7 mouse cellular contexts compared by ENCODE assay signal in genomic region chr11:97995564-97996288, GRCm38 (mm10). TPM values are rescaled to one million over a fixed set of nuclear protein-coding genes. Genes with fewer than 3 reads are reported as not detected.
DNase-seq lines count a peak whose midpoint lies in the region; ATAC-seq and TF ChIP-seq lines count a peak whose summit lies in the region.

Gene Arl5c (minus strand): TSS chr11:97996181.

- H3K27ac ChIP-seq in forebrain, embryonic 12.5 days = no peak within 1 kb of the TSS
- no peak within 1 kb of the TSS for H3K27ac ChIP-seq in hindbrain, embryonic 13.5 days
- peak within 1 kb of the TSS; percentile 36; the same call in 1 of the 2 replicates for H3K27ac ChIP-seq in liver, embryonic 16.5 days (ENCODE audit: low read length)
- no peak within 1 kb of the TSS for H3K27ac ChIP-seq in neural tube, embryonic 12.5 days

- H3K4me1 ChIP-seq in E14TG2a.4 (replicated peaks; ENCODE audit: low read depth, low read length) = peaks cover 36% of the 10 kb centered on the region
- H3K4me1 ChIP-seq in forebrain, embryonic 12.5 days = peaks cover 16% of the 10 kb centered on the region
- peaks cover 27% of the 10 kb centered on the region for H3K4me1 ChIP-seq in hindbrain, embryonic 13.5 days (replicated peaks)
- H3K4me1 ChIP-seq in liver, embryonic 16.5 days (ENCODE audit: control insufficient read depth, low read depth, low read length) = peaks cover 20% of the 10 kb centered on the region
- peaks cover 13% of the 10 kb centered on the region for H3K4me1 ChIP-seq in neural tube, embryonic 12.5 days

- H3K4me2 ChIP-seq in forebrain, embryonic 12.5 days = peak within 1 kb of the TSS; percentile 88
- peak within 1 kb of the TSS; percentile 60 for H3K4me2 ChIP-seq in hindbrain, embryonic 13.5 days
- H3K4me2 ChIP-seq in liver, embryonic 16.5 days (ENCODE audit: low read depth, low read length) = peak within 1 kb of the TSS; percentile 74
- H3K4me2 ChIP-seq in neural tube, embryonic 12.5 days (replicated peaks) = peak within 1 kb of the TSS; percentile 83

- H3K9ac ChIP-seq in forebrain, embryonic 12.5 days = peak within 1 kb of the TSS; percentile 36
- H3K9ac ChIP-seq in hindbrain, embryonic 13.5 days = peak within 1 kb of the TSS; percentile 39
- peak within 1 kb of the TSS; percentile 21; the same call in 1 of the 2 replicates for H3K9ac ChIP-seq in liver, embryonic 16.5 days (ENCODE audit: low read depth, low read length)
- H3K9ac ChIP-seq in neural tube, embryonic 12.5 days = peak within 1 kb of the TSS; percentile 38

- peaks cover 9% of the 10 kb centered on the region; the same call in 1 of the 2 replicates for H3K27me3 ChIP-seq in E14TG2a.4 (ENCODE audit: insufficient read depth, low read length)
- peaks cover 48% of the 10 kb centered on the region for H3K27me3 ChIP-seq in forebrain, embryonic 12.5 days
- H3K27me3 ChIP-seq in hindbrain, embryonic 13.5 days = peaks cover 23% of the 10 kb centered on the region
- H3K27me3 ChIP-seq in liver, embryonic 16.5 days (ENCODE audit: control insufficient read depth, insufficient read depth, low read depth, low read length) = peaks cover 4% of the 10 kb centered on the region
- H3K27me3 ChIP-seq in neural tube, embryonic 12.5 days (replicated peaks) = 0 out of 2 replicates have a peak, but pooled peaks cover 5% of the 10 kb centered on the region

- H3K4me3 ChIP-seq in E14TG2a.4 (replicated peaks; ENCODE audit: low read length) = peak within 1 kb of the TSS; percentile 78
- peak within 1 kb of the TSS; percentile 42 for H3K4me3 ChIP-seq in forebrain, embryonic 12.5 days (replicated peaks)
- peak within 1 kb of the TSS; percentile 37 for H3K4me3 ChIP-seq in hindbrain, embryonic 13.5 days
- H3K4me3 ChIP-seq in liver, embryonic 16.5 days (ENCODE audit: low read depth, low read length) = peak within 1 kb of the TSS; percentile 56
- peak within 1 kb of the TSS; percentile 40 for H3K4me3 ChIP-seq in neural tube, embryonic 12.5 days

- TF ChIP-seq CTCF in E14TG2a.4 (conservative IDR thresholded peaks at IDR 0.05; ENCODE audit: low read length) = 0 out of 2 replicates have a peak, but pooled peaks have one; percentile 8

- 3% methylated on average over 26 of the region's 26 CpGs for WGBS in forebrain, embryonic 12.5 days
- WGBS in hindbrain, embryonic 13.5 days = 2% methylated on average over 25 of the region's 26 CpGs
- WGBS in liver, embryonic 16.5 days (ENCODE audit: insufficient replicate concordance) = 2% methylated on average over 26 of the region's 26 CpGs
- WGBS in neural tube, embryonic 12.5 days = under 1% methylated on average over 26 of the region's 26 CpGs

- no peaks in the 10 kb centered on the region for H3K9me3 ChIP-seq in E14TG2a.4 (ENCODE audit: low read length)
- no peaks in the 10 kb centered on the region for H3K9me3 ChIP-seq in forebrain, embryonic 12.5 days
- no peaks in the 10 kb centered on the region for H3K9me3 ChIP-seq in hindbrain, embryonic 13.5 days
- no peaks in the 10 kb centered on the region for H3K9me3 ChIP-seq in liver, embryonic 16.5 days (replicated peaks; ENCODE audit: control insufficient read depth, low read length)
- H3K9me3 ChIP-seq in neural tube, embryonic 12.5 days = no peaks in the 10 kb centered on the region

- peak; percentile 80 to 81 for DNase-seq in B cell, adult 2 months
- no peak for DNase-seq in layer of hippocampus, adult 11-12 months (ENCODE audit: low spot score)

- peak; percentile 45 for ATAC-seq in forebrain, embryonic 12.5 days (ENCODE audit: low FRiP score)
- peak; percentile 30; the same call in 1 of the 2 replicates for ATAC-seq in hindbrain, embryonic 13.5 days (ENCODE audit: low FRiP score)
- ATAC-seq in liver, embryonic 16.5 days (ENCODE audit: low read depth) = peak; percentile 35; the same call in 1 of the 2 replicates
- peak; percentile 56 for ATAC-seq in neural tube, embryonic 12.5 days (ENCODE audit: low FRiP score, low read depth)

- 0 out of 2 replicates have a peak, but pooled peaks cover 3% of the 10 kb centered on the region for H3K36me3 ChIP-seq in E14TG2a.4 (ENCODE audit: insufficient read depth, low read length)
- no peaks in the 10 kb centered on the region for H3K36me3 ChIP-seq in forebrain, embryonic 12.5 days (replicated peaks)
- H3K36me3 ChIP-seq in hindbrain, embryonic 13.5 days = no peaks in the 10 kb centered on the region
- no peaks in the 10 kb centered on the region for H3K36me3 ChIP-seq in liver, embryonic 16.5 days (ENCODE audit: control insufficient read depth, insufficient read depth)
- H3K36me3 ChIP-seq in neural tube, embryonic 12.5 days = no peaks in the 10 kb centered on the region

RNA-seq across cellular contexts. Expression of gene Arl5c, which starts in this region (rescaled TPM):
- 7.0 and 7.8 TPM in 2 replicates for polyA plus RNA-seq in forebrain, embryonic 12.5 days (2016; fragmentation: Nextera tagmentation; extraction: Ambion mirVana)
- 10.7 TPM in 2 replicates for polyA plus RNA-seq in hindbrain, embryonic 13.5 days (2015; fragmentation: Nextera tagmentation; extraction: Ambion mirVana)
- polyA plus RNA-seq in liver, embryonic 16.5 days (2015; fragmentation: Nextera tagmentation; extraction: Ambion mirVana) = 7.4 and 8.3 TPM in 2 replicates
- 6.8 and 8.6 TPM in 2 replicates for polyA plus RNA-seq in neural tube, embryonic 12.5 days (2016; fragmentation: Nextera tagmentation; extraction: Ambion mirVana)
